8 mouse cellular contexts compared by ENCODE assay signal in the genomic region with DNA sequence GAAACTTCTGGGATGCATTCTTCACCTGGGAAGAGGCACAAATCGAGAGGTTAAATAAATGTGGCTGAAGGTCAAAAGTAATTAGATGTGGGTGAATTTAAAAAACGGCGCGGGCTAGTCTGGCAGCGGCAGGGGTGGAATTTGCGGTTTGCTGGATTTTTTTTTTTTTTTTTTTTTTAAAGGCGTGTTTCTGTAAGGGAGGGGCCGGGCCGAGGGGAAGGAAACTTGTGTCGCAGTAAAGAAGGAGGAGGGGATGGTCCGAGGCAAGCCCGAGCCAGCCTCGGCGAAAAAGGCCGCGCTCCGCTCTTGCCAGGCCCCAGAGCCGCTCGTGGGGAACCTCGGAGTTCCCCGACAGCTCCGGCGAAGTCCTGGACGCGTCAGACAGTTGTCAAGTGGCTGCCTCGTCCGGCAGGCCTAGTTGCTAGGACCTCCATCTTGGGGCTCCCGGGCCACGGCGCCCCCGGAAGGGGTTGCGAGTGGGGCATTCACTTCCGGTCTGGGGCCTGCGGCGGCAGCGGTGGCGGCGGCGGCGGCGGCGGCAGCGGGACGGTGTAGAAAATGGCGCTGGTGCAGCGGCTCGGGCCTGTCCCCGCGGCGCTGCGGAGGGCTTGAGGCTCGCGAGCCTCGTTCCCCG. TPM values are rescaled to one million over a fixed set of nuclear protein-coding genes. Genes with fewer than 3 reads are reported as not detected.
DNase-seq lines count a peak whose midpoint lies in the region; ATAC-seq lines count a peak whose summit lies in the region.

A gene (plus strand): TSS at position 221 of the 634 bp plus-strand sequence.

- peak; percentile 92 for DNase-seq in NIH3T3 (ENCODE audit: low read depth)
- DNase-seq in cerebellum, postnatal 10 days: peak; percentile 95 to 96
- DNase-seq in frontal cortex, postnatal 14 days (ENCODE audit: low spot score in 2 of 2): peak; percentile 85 to 87
- peak; percentile 75 to 90 for DNase-seq in layer of hippocampus, postnatal 25 days (ENCODE audit: extremely low spot score in 1 of 2, low spot score in 1 of 2)
- DNase-seq in lung, postnatal 25 days (ENCODE audit: low spot score): peak; percentile 94
- DNase-seq in retina, embryonic 14.5 days (ENCODE audit: low spot score): peak; percentile 94
- peak; percentile 93 for DNase-seq in thymus, postnatal 4 days

- no peaks in the 10 kb centered on the region for H3K9me3 ChIP-seq in hindbrain, embryonic 13.5 days

- peak; percentile 96 for ATAC-seq in hindbrain, embryonic 13.5 days (ENCODE audit: low FRiP score)

- peak within 1 kb of the TSS; percentile 96 for H3K4me3 ChIP-seq in hindbrain, embryonic 13.5 days

- H3K4me1 ChIP-seq in hindbrain, embryonic 13.5 days (replicated peaks): peaks cover 25% of the 10 kb centered on the region

- H3K27ac ChIP-seq in hindbrain, embryonic 13.5 days: peak within 1 kb of the TSS; percentile 97

- H3K4me2 ChIP-seq in hindbrain, embryonic 13.5 days: peak within 1 kb of the TSS; percentile 72

- peaks cover 6% of the 10 kb centered on the region for H3K36me3 ChIP-seq in hindbrain, embryonic 13.5 days

- under 1% methylated on average over 50 of the region's 55 CpGs for WGBS in hindbrain, embryonic 13.5 days

- H3K9ac ChIP-seq in hindbrain, embryonic 13.5 days: peak within 1 kb of the TSS; percentile 99

- H3K27me3 ChIP-seq in hindbrain, embryonic 13.5 days: no peaks in the 10 kb centered on the region

RNA-seq across cellular contexts. Expression of the gene that starts here (rescaled TPM):
- polyA plus RNA-seq in hindbrain, embryonic 13.5 days (2015; fragmentation: Nextera tagmentation; extraction: Ambion mirVana): 59.0 and 63.2 TPM in 2 replicates
- total RNA-seq in layer of hippocampus, postnatal 25 days (2021): 10 to 100 TPM; 37.6 to 48.7 TPM

Comparison
In these comparisons a context has a peak if more than half of its experiments do, and no peak if none do; other contexts are left out.
1. Peak in every context shown above with its lines: DNase-seq, ATAC-seq, H3K4me3 ChIP-seq and H3K27ac ChIP-seq.